18 mouse cellular contexts compared by ENCODE assay signal in the genomic region with DNA sequence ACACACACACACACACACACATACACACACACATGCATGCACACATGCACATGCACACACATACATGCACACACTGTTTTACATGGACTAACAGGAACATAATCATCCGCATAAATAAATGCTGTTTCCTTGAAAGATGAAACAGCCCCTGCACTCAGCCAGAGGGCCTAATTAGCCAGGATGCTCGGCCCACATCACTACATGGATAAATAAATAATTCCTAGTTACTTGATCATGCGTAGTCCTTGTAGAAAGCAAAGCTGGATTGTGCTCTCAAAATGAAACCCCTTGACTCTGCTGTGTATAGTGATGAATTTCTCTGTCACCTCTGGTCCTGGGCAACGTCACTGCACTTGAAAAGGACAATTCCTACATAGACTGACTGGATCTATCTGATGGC. TPM values are rescaled to one million over a fixed set of nuclear protein-coding genes. Genes with fewer than 3 reads are reported as not detected.
DNase-seq lines count a peak whose midpoint lies in the region; ATAC-seq and TF ChIP-seq lines count a peak whose summit lies in the region.
"Had no signal": no experiment of that assay in that cellular context is flagged by ENCODE, and none has a peak within 500 bp of the region (broad histone marks: within the 10 kb centered on the region; RNA-seq: fewer than 3 reads in every experiment).

No protein-coding gene starts in this region.

- TF ChIP-seq CTCF in brain, embryonic 14.5 days (IDR thresholded peaks at IDR 0.05; ENCODE audit: borderline replicate concordance, extremely low read depth, insufficient read depth, insufficient read length) = no peak

- H3K9me3 ChIP-seq in kidney, embryonic 16.5 days (ENCODE audit: low read length) = peaks cover 3% of the 10 kb centered on the region
- peaks cover 3% of the 10 kb centered on the region for H3K9me3 ChIP-seq in embryonic facial prominence, embryonic 10.5 days
- H3K9me3 ChIP-seq in limb, embryonic 12.5 days = peaks cover 5% of the 10 kb centered on the region
- H3K9me3 ChIP-seq: liver, embryonic 12.5 days had no signal

- no peak overlapping the region for H3K9ac ChIP-seq in kidney, embryonic 16.5 days (replicated peaks; ENCODE audit: low read length)
- H3K9ac ChIP-seq in limb, embryonic 12.5 days (replicated peaks) = no peak overlapping the region
- H3K9ac ChIP-seq: liver, embryonic 12.5 days had no signal

- TF ChIP-seq POLR2A in brain, embryonic 14.5 days (IDR thresholded peaks at IDR 0.05; ENCODE audit: borderline replicate concordance, extremely low read depth, insufficient read depth, insufficient read length, poor library complexity, severe bottlenecking) = no peak

- 44% methylated on average over 4 of the region's 4 CpGs for whole genome bisulfite sequencing in kidney, embryonic 16.5 days
- WGBS in embryonic facial prominence, embryonic 10.5 days = 48% methylated on average over 4 of the region's 4 CpGs
- WGBS in limb, embryonic 12.5 days = 18% methylated on average over 4 of the region's 4 CpGs

- H3K36me3 ChIP-seq in kidney, embryonic 16.5 days (ENCODE audit: insufficient read depth, low read length) = no peaks in the 10 kb centered on the region
- H3K36me3 ChIP-seq in embryonic facial prominence, embryonic 10.5 days (replicated peaks) = no peaks in the 10 kb centered on the region
- H3K36me3 ChIP-seq in limb, embryonic 12.5 days = no peaks in the 10 kb centered on the region
- H3K36me3 ChIP-seq: liver, embryonic 12.5 days had no signal

- H3K27ac ChIP-seq in kidney, embryonic 16.5 days (ENCODE audit: low read length) = peak overlapping the region; percentile 58
- peak overlapping the region; percentile 64 for H3K27ac ChIP-seq in embryonic facial prominence, embryonic 10.5 days (replicated peaks)
- no peak overlapping the region for H3K27ac ChIP-seq in limb, embryonic 12.5 days
- H3K27ac ChIP-seq: liver, embryonic 12.5 days; stomach, postnatal 0 days had no signal

- H3K4me2 ChIP-seq in kidney, embryonic 16.5 days (replicated peaks; ENCODE audit: low read depth, low read length) = no peak overlapping the region
- no peak overlapping the region for H3K4me2 ChIP-seq in limb, embryonic 12.5 days
- H3K4me2 ChIP-seq: liver, embryonic 12.5 days had no signal

- DNase-seq in kidney, adult 8-10 months = no peak
- peak; percentile 52 for DNase-seq in brain, embryonic 14.5 days (ENCODE audit: low read depth)
- DNase-seq in embryonic facial prominence, embryonic 10.5 days (ENCODE audit: low spot score) = no peak
- DNase-seq in layer of hippocampus, postnatal 14 days (ENCODE audit: low spot score in 2 of 2) = no peak
- no peak for DNase-seq in cerebellum, adult 9-11 months
- DNase-seq: cerebellum, postnatal 25 days; gastrocnemius, postnatal 10 days; heart, adult 18-20 months; heart, postnatal 4 days; layer of hippocampus, adult 9-11 months; lung, adult 2 months; lung, postnatal 36 days; right cerebral cortex, postnatal 4 days had no signal

- ATAC-seq in kidney, embryonic 16.5 days (ENCODE audit: low FRiP score, low TSS enrichment) = 0 out of 2 replicates have a peak, but pooled peaks have one; percentile 1
- ATAC-seq in limb, embryonic 12.5 days (ENCODE audit: insufficient number of reproducible peaks, insufficient read depth, low FRiP score, low TSS enrichment, low read depth) = peak; percentile 23; the same call in 1 of the 2 replicates
- ATAC-seq: forebrain, embryonic 14.5 days; liver, embryonic 12.5 days had no signal

- H3K4me1 ChIP-seq in kidney, embryonic 16.5 days (ENCODE audit: insufficient read depth, low read length) = peaks cover 83% of the 10 kb centered on the region
- peaks cover 68% of the 10 kb centered on the region for H3K4me1 ChIP-seq in embryonic facial prominence, embryonic 10.5 days
- peaks cover 46% of the 10 kb centered on the region for H3K4me1 ChIP-seq in limb, embryonic 12.5 days (replicated peaks)

- H3K4me3 ChIP-seq in kidney, embryonic 16.5 days (ENCODE audit: low read length) = no peak overlapping the region
- no peak overlapping the region for H3K4me3 ChIP-seq in embryonic facial prominence, embryonic 10.5 days
- no peak overlapping the region for H3K4me3 ChIP-seq in limb, embryonic 12.5 days (replicated peaks)
- H3K4me3 ChIP-seq: liver, embryonic 12.5 days had no signal

- no peaks in the 10 kb centered on the region for H3K27me3 ChIP-seq in kidney, embryonic 16.5 days (ENCODE audit: insufficient read depth, low read length)
- H3K27me3 ChIP-seq in embryonic facial prominence, embryonic 10.5 days (replicated peaks; ENCODE audit: low read depth, poor library complexity, severe bottlenecking) = peaks cover 28% of the 10 kb centered on the region; the same call in 1 of the 2 replicates
- peaks cover 95% of the 10 kb centered on the region for H3K27me3 ChIP-seq in limb, embryonic 12.5 days
- H3K27me3 ChIP-seq: liver, embryonic 12.5 days had no signal

RNA-seq across cellular contexts. Expression of a gene that starts 35.5 kb away (rescaled TPM):
- polyA plus RNA-seq in kidney, embryonic 16.5 days (2015; fragmentation: Nextera tagmentation; extraction: Ambion mirVana) = 29.9 and 31.6 TPM in 2 replicates
- 53.3 and 82.8 TPM in 2 replicates for polyA plus RNA-seq in brain, embryonic 14.5 days (2012; rRNA removed)
- 15.1 and 17.5 TPM in 2 replicates for polyA plus RNA-seq in embryonic facial prominence, embryonic 10.5 days (2016; fragmentation: Nextera tagmentation; extraction: Ambion mirVana)
- polyA plus RNA-seq in limb, embryonic 12.5 days (2016; fragmentation: Nextera tagmentation; extraction: Ambion mirVana) = 11.0 and 11.4 TPM in 2 replicates
- 10 to 100 TPM; 18.6 to 21.3 TPM for total RNA-seq in layer of hippocampus, postnatal 14 days (2021)
